Mouse (Mus musculus) lung, postnatal 4 days (tissue): ENCODE measurements around the gene Add3.

ENCODE experiments used
- DNase-seq, 2 experiments: peaks; one replicate each; pipeline ENCODE4 v3.0.0; 2021

The Add3 gene

GRCm38 (mm10) chr19:53275204-53275603, 135.0 kb downstream of the Add3 start:
- no peak for DNase-seq

- DNase-seq: no peak
Observed at GRCm38 (mm10) chr19:53276902-53277707, 136.9 kb downstream of the Add3 start.

- no peak for DNase-seq
Observed at GRCm38 (mm10) chr19:53278491-53279415, 138.5 kb downstream of the Add3 start.

GRCm38 (mm10) chr19:53280254-53280653, 140.0 kb downstream of the Add3 start:
- DNase-seq: no peak

- DNase-seq: no peak
Observed at GRCm38 (mm10) chr19:53282571-53282970, 142.3 kb downstream of the Add3 start.

- no peak for DNase-seq
Observed at GRCm38 (mm10) chr19:53283742-53284141, 143.5 kb downstream of the Add3 start.

- peak; percentile 39 to 49 for DNase-seq
Observed at GRCm38 (mm10) chr19:53284268-53285208, 144.3 kb downstream of the Add3 start.

- no peak for DNase-seq
Observed at GRCm38 (mm10) chr19:53296331-53297254, 156.3 kb downstream of the Add3 start.
